Mouse (Mus musculus): ENCODE results near the gene Rhcg. TPM values are rescaled to one million over a fixed set of nuclear protein-coding genes. Genes with fewer than 3 reads are reported as not detected.
A peak's percentile ranks its signal among the peaks of the same experiment; 100 is the strongest.

Gene Rhcg
- polyA plus RNA-seq, 1 experiment = 170 TPM

DNA sequence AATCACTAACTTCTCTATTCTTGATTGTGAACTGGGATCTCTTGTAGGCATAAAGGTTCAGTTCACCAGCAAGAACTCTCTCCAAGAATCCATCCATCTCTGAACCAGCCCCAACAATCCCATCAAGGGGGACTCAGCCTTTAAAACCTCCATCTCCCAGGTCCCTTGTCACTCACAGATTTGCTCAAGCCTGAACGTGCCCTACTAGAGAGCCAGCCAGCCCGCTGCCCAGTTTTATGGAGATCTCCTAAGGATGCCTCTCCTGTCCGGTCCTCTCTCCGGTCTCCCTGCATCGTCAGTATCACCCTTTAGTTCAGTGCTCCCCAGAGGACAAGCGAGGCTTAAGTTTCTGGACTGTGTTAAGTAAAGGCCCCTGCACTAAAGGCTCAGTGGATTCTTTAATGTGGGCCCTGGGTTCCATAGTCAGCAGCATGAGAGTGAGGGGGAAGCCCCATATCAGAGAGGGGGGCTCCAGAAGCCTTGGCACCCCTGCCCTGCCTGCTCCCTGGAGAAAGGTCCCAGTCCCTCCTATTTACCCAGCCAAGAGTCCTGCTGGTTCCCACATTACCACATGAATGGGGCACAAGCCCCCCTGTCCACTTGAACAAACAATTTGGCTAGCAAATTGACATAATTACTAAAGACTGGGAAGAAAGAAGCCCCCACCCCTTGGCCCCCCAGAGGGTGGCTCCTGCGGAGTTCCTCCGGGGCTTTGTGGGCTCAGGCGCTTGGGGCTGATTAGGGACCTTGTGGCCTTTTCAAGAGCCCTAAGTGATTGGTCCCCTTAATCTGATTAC, 27.5 kb downstream of the Rhcg start:
- 20% methylated on average over 9 of the region's 9 CpGs for WGBS
- DNase-seq = no peak
- no peak for TF ChIP-seq CTCF (conservative IDR thresholded peaks at IDR 0.05; ENCODE audit: insufficient read depth, insufficient read length, low read depth, low read length)
- TF ChIP-seq POLR2A (IDR thresholded peaks at IDR 0.05; ENCODE audit: low read depth, low read length) = no peak
- Histone ChIP-seq H3K27me3 (replicated peaks; ENCODE audit: control insufficient read depth, insufficient read depth, low read length) (peaks cover 1% of the 10 kb centered on the region; the same call in 1 of the 2 replicates), H3K4me1 (ENCODE audit: control insufficient read depth, insufficient read depth, low read length) (no peaks in the 10 kb centered on the region), H3K4me3 (ENCODE audit: insufficient read depth, low read depth, low read length) (no peak overlapping the region), H3K27ac (ENCODE audit: insufficient read depth, low read depth, low read length) (no peak overlapping the region), H3K36me3 (ENCODE audit: control insufficient read depth, insufficient read depth, low read length) (no peaks in the 10 kb centered on the region)

GRCm38 (mm10) chr7:79588284-79588683, 29.2 kb downstream of the Rhcg start:
- H3K27me3 ChIP-seq (replicated peaks; ENCODE audit: control insufficient read depth, insufficient read depth, low read length) = peaks cover 1% of the 10 kb centered on the region; the same call in 1 of the 2 replicates
- DNase-seq = no peak
- TF ChIP-seq CTCF (conservative IDR thresholded peaks at IDR 0.05; ENCODE audit: insufficient read depth, insufficient read length, low read depth, low read length) (no peak), POLR2A (IDR thresholded peaks at IDR 0.05; ENCODE audit: low read depth, low read length) (no peak)

GRCm38 (mm10) chr7:79578851-79579241, 38.6 kb downstream of the Rhcg start:
- Histone ChIP-seq H3K36me3 (ENCODE audit: control insufficient read depth, insufficient read depth, low read length) (no peaks in the 10 kb centered on the region), H3K4me3 (ENCODE audit: insufficient read depth, low read depth, low read length) (no peak overlapping the region), H3K27ac (ENCODE audit: insufficient read depth, low read depth, low read length) (no peak overlapping the region), H3K4me1 (ENCODE audit: control insufficient read depth, insufficient read depth, low read length) (no peaks in the 10 kb centered on the region), H3K27me3 (replicated peaks; ENCODE audit: control insufficient read depth, insufficient read depth, low read length) (no peaks in the 10 kb centered on the region)
- TF ChIP-seq POLR2A (IDR thresholded peaks at IDR 0.05; ENCODE audit: low read depth, low read length) (no peak), CTCF (conservative IDR thresholded peaks at IDR 0.05; ENCODE audit: insufficient read depth, insufficient read length, low read depth, low read length) (no peak)
- peak; percentile 12 for DNase-seq
- WGBS = 4% methylated on average over 20 of the region's 20 CpGs

More at GRCm38 (mm10) chr7:79588284-79588683, 29.2 kb downstream of the Rhcg start:
- no peak overlapping the region for H3K4me3 ChIP-seq (ENCODE audit: insufficient read depth, low read depth, low read length)
- H3K36me3 ChIP-seq (ENCODE audit: control insufficient read depth, insufficient read depth, low read length) = no peaks in the 10 kb centered on the region
- 76% methylated on average over 3 of the region's 3 CpGs for WGBS
- no peak overlapping the region for H3K27ac ChIP-seq (ENCODE audit: insufficient read depth, low read depth, low read length)
- no peaks in the 10 kb centered on the region for H3K4me1 ChIP-seq (ENCODE audit: control insufficient read depth, insufficient read depth, low read length)

DNA sequence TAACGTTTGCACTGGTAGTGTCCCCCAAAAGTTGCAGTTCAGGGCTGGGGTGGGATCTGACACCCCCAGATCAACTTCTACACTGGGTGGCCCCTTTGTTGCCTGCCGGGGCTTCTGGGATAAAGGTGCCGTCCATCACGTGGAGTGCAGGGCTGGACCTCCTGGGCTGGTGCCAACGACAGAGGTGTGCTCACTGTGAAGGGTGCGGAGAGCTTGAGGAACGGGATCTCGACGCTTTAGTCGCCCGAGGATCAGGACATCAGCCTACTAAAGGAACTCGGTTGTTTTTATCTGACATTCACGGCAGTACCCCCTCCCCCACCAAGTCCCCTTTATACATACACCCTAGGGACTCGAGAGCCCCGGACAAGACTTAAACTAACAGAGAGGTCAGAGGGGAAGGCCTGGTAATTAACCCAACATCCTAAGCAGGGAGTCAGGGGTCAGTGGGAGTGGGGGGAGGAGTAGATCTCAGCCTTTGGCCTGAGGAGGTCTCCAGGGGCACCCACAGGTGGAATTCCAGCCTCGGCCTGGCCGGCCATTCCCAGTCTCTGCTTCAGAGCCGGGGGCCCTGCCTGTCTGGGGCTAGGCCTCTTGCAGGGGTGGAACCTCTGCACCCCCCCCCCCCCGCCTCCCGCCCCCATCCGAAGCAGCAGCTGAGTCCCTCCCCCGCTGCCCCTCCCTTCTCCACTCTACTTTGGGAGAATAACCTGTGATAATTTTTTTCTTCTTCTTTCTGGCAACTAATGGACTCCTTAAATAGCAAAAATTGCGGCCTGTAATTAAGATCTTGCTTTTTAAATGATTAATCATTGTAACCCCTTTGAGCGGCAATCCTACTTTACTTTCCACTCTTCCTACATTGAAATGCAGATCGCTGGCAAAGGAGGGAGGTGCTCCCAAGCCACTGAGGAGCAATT, 39.3 kb downstream of the Rhcg start:
- no peak overlapping the region for H3K4me3 ChIP-seq (ENCODE audit: insufficient read depth, low read depth, low read length)
- no peak overlapping the region for H3K27ac ChIP-seq (ENCODE audit: insufficient read depth, low read depth, low read length)
- TF ChIP-seq CTCF (conservative IDR thresholded peaks at IDR 0.05; ENCODE audit: insufficient read depth, insufficient read length, low read depth, low read length) (no peak), POLR2A (IDR thresholded peaks at IDR 0.05; ENCODE audit: low read depth, low read length) (no peak)
- peak; percentile 10 for DNase-seq
- 21% methylated on average over 25 of the region's 25 CpGs for WGBS
- H3K4me1 ChIP-seq (ENCODE audit: control insufficient read depth, insufficient read depth, low read length) = no peaks in the 10 kb centered on the region
- H3K27me3 ChIP-seq (replicated peaks; ENCODE audit: control insufficient read depth, insufficient read depth, low read length) = no peaks in the 10 kb centered on the region
- no peaks in the 10 kb centered on the region for H3K36me3 ChIP-seq (ENCODE audit: control insufficient read depth, insufficient read depth, low read length)

GRCm38 (mm10) chr7:79577096-79577874, 40.2 kb downstream of the Rhcg start:
- H3K4me1 ChIP-seq (ENCODE audit: control insufficient read depth, insufficient read depth, low read length) = no peaks in the 10 kb centered on the region
- H3K27me3 ChIP-seq (replicated peaks; ENCODE audit: control insufficient read depth, insufficient read depth, low read length) = no peaks in the 10 kb centered on the region
- no peak overlapping the region for H3K4me3 ChIP-seq (ENCODE audit: insufficient read depth, low read depth, low read length)
- DNase-seq = no peak
- TF ChIP-seq CTCF (conservative IDR thresholded peaks at IDR 0.05; ENCODE audit: insufficient read depth, insufficient read length, low read depth, low read length) (no peak), POLR2A (IDR thresholded peaks at IDR 0.05; ENCODE audit: low read depth, low read length) (no peak)
- no peaks in the 10 kb centered on the region for H3K36me3 ChIP-seq (ENCODE audit: control insufficient read depth, insufficient read depth, low read length)
- 25% methylated on average over 12 of the region's 12 CpGs for WGBS
- H3K27ac ChIP-seq (ENCODE audit: insufficient read depth, low read depth, low read length) = no peak overlapping the region

- H3K27me3 ChIP-seq (replicated peaks; ENCODE audit: control insufficient read depth, insufficient read depth, low read length) = no peaks in the 10 kb centered on the region
- WGBS = 17% methylated on average over 5 of the region's 5 CpGs
- no peaks in the 10 kb centered on the region for H3K4me1 ChIP-seq (ENCODE audit: control insufficient read depth, insufficient read depth, low read length)
- H3K4me3 ChIP-seq (ENCODE audit: insufficient read depth, low read depth, low read length) = no peak overlapping the region
- peak; percentile 37 for DNase-seq
- no peaks in the 10 kb centered on the region for H3K36me3 ChIP-seq (ENCODE audit: control insufficient read depth, insufficient read depth, low read length)
- no peak overlapping the region for H3K27ac ChIP-seq (ENCODE audit: insufficient read depth, low read depth, low read length)
- TF ChIP-seq POLR2A (IDR thresholded peaks at IDR 0.05; ENCODE audit: low read depth, low read length) (no peak), CTCF (conservative IDR thresholded peaks at IDR 0.05; ENCODE audit: insufficient read depth, insufficient read length, low read depth, low read length) (peak; percentile 61)
These were observed 40.8 kb downstream of the Rhcg start for GRCm38 (mm10) chr7:79576659-79577058.

Measured in kidney, adult 2 months (tissue).